Mouse (Mus musculus) urinary bladder, postnatal 36 days (tissue): ENCODE results near the gene Cdh24.

ENCODE experiments used
- DNase-seq, 2 experiments: peaks; one replicate each; pipeline ENCODE4 v3.0.0; 2022; ENCODE audit warnings: low spot score in 2 of 2, mixed read lengths in 1 of 2

The Cdh24 gene

DNA sequence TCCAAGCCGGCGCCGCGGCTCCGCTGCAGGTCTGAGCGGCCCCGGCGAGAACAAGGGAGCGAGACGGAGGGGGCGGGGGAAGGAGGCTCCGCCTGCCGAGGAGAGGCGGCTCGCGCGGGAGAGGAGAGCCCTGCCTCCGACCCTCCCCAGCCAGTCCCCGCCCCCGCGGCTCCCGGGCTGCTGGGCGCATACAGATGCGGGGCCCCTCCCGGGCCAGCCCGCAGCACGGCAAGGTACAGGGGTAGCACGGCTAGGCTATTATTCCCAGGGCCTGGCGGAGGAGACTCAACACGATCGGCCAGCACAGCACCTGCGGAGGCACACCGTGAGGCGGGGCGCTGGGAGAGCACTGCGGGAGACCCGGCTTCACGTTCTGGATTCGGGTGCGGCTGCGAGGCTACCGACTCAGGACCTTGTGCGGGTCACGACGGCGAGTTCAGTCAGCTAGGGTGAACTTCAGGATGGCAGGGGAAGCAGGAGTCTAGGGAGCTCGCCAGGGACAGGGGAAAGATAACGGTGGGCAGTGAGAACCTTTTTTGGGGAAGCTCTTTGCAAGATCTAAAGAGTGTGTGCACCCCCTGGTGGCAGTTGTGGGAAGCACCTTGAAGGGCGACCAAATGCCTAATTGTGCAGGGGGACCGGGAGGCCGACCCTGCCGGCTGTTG is at the start of gene Cdh24:
TSS of gene Cdh24 (minus strand) at position 60 of the 665 bp plus-strand sequence.
- DNase-seq, result peak; percentile 85 to 89

DNA sequence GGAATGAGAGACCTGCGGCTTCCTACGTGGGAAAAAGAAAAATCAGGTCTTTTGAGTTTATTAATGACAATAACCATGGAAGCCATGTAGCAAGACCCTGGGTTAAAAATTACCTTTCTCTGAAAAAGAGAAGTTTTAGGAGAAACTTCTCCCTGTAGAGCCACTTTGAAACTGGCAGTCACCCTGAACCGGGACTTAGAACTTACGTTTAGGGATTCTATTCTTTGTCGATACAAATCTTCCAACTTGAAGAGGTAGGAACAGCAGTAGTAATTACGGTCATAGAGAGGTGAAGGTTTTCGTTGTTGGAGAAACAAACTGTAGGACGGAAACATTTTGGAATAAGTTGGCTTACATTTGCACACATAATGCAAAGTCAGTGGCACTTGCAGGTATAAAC is 46.1 kb upstream of the Cdh24 start:
- no peak for DNase-seq

DNA sequence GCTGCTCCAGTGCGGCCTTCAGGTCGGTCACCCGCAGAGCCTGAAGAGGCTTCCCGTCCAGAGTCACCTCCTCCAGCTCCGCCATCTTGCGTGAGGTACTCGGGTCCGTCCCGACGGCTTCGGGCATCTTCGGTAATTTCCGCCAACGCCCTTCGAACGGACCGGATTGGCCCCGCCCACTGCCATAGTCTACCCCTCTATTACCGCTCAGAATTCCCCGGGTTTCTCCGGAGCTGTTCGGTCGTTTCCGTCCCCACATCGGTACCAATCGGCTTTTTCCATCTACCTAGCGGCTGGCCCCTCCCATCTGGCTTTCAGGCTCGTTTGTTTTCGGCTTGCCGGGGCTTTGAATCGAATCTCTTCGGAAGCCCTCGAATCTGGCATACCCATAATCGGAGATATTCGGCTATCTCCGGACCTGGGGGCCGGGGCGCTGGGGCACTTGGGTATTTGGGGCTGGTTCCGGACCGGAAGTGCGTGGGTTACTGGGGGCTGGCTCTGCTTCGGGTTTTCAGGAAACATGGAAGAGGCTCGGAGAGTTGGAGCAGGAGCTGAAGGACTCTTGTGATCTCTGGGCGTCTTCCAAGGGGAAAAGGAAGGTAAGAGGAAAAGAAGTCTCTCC is 45.5 kb upstream of the Cdh24 start, which contains the start of gene Acin1:
TSS of gene Acin1 (minus strand) at position 410 of the 622 bp plus-strand sequence.
- peak; percentile 100 for DNase-seq

DNA sequence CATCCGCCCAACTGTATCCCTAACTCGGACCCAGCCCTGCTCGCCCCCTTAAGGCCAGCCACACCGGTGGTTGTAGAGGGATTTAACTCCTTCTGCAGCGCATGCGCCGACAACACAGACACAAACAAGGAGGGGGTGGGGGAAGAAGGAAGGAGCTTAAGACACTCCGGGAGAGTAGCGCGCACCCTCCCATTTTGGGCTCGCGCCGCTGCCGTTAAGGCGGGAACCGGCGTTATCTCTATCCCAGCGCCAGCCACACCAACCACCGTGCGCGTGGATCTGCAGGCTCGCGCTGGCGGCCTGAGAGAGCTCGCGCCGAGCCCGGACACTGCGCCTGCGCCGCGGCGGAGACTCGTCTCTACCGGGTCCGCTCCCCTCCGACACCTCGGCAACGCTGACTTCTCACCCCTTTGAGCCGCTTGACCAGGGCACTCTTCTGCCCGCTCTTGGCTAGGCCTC is 44.9 kb upstream of the Cdh24 start, which contains the start of gene 1700123O20Rik:
TSS of gene 1700123O20Rik (plus strand) at position 154 of the 459 bp plus-strand sequence.
- DNase-seq, result no peak

DNA sequence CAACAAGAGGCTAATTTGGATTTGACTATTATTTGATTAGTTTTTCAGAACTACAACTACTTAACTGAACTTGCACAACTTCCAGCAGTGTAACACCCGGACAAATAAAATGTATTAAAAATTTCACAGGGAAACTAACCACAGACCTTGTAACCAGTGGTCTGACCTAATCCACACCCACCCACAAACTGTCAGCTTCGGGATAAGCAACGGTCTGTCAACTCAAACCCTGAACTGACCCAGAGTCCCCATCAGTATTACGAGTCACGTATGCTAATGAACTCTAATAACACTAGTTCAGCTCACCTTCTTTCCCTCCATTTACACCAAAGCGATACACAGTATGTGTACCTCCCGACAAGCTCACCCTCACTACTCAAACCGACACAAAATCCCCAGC is 44.3 kb upstream of the Cdh24 start:
- no peak for DNase-seq

DNA sequence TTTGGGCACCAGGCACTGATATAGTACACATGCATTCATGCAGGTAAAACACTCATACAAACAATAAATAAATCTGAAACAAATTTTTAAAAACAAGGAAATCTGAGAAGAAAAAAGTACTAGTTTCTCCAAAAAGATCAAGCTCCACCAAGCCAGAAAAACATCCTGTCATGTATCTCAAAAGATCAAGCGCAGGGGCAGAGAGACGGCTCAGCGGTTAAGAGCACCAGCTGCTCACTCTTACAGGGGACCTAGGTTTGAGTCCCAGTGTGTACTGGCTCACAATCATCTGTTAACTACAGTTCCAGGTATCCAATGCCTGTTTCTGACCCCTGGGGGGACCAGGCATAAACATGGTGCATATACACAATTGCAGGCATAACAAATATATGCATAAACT is 41.2 kb upstream of the Cdh24 start:
- DNase-seq, result no peak

DNA sequence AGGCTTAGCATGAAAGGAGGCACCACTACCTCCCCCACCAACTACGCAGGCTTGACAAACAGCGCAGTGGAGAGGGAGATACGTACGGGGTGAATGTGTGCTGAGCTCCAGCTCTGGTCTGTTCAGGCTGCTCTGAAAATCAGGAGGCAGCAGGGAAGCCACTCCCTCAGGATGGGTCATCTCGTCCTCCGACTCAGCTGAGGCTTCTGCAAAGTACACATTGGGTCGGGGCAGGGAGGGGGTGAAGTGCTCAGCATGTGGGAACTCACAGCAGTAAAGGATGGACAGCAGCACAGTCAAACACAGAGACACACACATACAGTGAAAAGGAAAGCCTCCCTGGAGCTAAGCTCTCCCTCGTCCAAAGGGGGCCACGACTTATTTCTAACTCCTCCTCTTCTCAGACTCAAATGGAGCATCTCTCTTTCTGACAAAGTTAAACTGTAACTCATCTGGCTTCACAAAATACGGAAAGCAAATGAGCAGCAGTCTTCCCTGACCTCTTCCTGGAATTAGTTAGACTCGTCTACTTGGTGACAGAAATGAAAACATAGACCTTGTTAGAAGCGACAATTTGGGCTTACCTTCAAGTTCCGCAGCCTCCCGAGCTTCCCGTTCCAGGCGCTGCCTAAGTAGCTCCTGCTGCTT is 37.6 kb upstream of the Cdh24 start:
- no peak for DNase-seq

DNA sequence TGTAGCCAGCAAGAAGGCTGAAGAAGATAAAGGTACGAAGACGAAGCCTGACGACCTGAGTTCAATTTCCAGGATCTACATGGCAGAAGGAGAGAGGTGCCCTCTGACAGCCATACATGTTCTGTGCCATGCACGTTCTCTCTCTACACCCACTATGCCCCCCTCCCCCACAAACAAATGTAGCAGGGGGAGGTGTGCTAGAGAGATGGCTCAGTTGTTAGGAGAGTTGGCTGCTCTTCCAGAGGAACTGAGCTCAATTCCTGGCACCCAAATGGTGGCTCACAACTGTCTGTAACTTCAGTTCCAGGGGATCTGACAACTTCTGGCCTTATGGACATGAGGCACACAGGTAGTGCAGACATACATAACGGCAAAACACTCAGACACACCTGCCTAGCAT is 35.1 kb upstream of the Cdh24 start:
- no peak for DNase-seq

DNA sequence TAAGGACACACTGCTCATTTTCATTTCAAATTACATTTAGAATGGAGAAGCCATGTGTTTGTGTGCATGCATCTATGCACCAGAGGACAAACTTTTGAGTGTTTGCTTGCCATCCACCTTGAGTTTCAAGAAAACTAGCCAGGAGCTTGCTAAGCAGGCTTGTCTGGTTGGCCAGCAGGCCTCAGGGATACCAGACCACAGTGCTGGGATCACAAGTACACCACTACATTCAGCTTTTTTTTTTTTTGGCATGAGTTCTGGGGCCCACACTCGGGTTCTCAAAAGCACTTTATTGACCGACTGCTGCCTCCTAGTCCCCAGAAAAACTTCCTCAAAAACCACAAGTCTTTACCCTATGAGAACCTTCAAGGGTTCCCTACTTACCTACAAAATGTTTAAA is 33.2 kb upstream of the Cdh24 start:
- peak in 1 of 2 experiments; percentile 37 for DNase-seq

DNA sequence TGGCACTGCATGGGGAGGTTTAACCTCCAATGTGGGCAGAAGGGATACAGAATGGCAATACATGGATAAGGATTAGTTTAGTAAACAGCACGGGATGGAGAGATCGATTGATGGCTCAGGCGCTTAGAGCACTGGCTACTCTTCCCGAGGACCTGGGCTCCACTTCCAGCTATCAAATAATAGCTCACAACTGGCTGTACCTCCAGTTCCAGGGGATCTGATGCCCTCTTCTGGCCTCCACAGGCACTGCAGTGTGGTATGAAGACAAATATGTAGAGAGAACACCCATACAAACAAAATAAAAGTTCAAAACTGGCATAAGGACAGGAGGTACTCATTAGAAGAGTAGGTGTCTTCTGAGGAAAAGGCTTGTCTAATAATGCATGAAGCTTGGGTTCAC is 28.2 kb upstream of the Cdh24 start:
- peak in 1 of 2 experiments; percentile 26 for DNase-seq

DNA sequence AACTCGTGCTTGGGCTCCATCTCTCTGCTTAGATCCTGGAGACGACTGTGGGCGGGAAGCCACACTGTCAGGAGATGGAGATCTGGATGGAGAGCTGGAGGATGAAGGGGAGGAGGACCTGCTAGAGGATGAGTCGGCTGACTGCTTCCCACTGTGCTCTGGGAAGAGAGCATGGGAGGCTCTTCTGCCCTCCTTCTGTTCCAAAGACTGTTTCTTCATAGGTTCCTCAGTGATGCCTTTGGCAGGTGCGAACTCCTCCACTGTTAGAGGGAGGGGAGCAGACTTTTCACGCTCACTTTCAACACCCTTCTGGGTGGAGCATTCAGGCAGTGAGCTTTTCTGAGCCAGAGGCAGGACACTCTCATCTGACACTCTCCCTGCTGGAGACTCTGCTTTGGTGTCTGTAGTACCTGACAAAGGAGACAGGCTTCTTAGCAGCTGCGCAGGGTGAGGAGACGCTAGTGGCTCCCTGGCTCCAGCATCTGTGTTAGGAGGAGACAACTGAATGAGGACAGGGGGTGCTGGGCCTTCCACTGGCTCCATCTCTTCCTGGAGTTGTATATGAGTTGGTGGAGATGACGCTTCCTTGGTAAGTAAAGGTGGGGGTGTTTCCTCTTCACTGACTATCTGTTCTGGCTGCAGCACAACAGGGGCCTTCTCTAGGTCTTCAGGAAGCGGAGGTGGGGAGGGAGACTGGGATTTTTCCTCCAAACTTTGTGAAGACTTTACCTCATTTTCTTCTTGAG is 23.5 kb upstream of the Cdh24 start:
- no peak for DNase-seq

DNA sequence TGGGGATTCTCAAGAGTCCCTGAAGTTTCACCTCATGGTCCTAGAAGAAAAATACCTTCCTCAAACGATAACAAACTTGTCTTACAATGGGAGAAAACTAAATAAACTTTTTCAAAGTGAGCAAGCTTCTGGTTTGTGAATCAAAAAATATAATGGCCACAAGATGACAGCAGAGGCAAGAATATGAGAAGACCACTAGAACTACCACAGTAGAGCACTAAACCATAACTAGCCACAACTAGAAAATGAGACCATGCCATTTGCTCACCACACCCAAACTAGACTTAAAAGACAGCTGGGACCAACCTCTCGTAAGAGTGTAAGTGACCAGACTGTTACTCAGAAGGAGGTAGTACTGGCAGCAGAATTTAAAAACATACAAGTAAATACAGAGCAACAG is 18.8 kb upstream of the Cdh24 start:
- DNase-seq, result no peak

DNA sequence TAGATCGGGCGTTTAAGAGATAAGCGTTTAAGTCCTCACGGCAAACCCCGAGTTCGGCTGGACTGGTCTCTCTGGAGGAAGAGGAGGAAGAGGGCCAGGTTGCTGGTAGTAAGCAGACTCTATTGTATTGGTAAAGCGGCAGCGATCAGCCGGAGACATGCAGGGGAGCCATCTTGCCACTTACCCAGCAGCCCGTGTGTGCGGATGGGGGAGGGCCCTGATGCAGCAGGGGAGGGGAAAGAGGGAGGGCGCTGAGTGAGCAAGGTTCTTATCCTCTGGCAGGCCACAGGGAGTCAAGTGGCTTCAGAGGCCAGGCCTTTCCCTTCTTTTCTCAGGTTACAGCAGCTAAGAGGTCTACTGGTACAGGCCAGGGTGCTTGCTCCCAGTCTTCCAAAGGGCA is 12.3 kb upstream of the Cdh24 start:
- DNase-seq, result peak; percentile 71 to 88

DNA sequence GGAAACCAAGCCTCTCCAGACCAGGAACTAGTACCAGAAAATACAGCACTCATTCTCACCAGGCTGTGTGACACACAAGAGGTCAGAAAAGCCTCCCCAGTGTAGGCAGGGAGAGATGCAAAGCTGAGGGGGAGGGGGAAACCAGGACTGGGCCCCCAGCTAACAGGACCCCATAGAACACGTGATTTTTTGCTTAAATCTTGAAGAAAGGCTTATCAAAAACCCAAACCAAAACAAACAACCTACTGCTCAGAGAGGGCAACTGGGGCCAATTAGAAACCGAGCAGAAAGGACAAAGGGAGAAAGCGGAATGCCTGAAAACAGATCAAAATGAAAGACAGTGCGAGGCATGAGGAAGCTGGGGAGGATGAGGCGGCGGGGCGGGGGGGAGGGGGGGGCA is 11.6 kb upstream of the Cdh24 start:
- no peak for DNase-seq

DNA sequence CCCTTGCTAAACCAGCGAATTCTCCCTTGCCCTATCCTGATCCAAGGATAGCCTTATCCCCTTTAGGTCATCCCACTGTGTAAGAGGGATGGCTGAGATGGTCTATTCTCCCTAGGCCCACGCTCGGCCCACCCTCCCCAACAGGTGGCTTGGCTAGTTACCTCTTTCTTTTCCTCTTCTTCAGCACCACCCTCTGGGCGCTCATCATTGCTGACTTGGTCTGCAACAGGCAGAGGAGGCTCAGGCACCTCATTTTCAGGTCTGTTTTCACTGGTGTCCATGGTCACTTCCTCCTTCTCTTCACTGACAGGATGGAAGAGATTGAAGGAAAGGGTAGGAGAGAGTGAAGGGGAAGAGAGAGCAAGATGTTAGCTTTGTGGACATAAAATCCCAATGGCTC is 10.4 kb upstream of the Cdh24 start:
- DNase-seq, result no peak

DNA sequence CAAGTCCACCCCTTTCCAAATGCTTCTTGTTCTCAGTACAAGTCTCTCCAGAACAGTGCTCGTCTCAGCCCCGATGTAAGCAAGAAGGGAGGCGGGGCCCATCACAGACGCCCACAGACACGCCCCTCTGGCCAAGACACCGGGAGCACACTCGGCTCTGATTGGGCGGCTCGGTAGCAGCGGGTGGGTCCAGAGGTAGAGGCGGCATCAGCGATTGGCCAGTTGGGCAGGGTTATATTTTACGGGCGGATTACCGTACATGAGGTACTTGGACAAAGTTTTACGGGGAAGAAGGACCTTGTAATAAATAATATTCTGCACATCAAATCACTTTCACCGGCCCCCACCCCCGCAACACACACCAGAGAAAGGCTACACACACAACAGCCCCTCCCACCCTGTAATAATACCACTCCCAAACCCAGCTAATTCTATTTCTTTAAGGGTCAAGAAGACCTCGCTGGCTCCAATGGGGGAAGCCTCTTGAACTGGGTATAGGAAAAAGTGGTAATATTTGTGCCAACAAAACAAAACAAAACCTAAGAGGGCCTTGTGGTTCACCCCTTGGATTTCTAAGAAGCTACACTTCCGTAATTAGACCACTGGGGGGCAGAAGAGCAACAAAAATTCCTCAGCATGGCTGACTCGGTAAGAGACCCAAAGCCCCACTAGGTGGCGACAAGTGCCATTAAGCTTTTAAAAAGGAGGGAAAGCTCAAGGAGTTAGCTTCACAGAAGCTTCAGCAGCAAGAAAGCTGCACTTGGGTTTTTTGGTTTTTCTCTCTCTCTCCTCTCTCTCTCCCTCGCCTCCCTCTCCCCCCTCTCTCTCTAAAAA is 9.7 kb upstream of the Cdh24 start:
- peak; percentile 70 to 80 for DNase-seq

DNA sequence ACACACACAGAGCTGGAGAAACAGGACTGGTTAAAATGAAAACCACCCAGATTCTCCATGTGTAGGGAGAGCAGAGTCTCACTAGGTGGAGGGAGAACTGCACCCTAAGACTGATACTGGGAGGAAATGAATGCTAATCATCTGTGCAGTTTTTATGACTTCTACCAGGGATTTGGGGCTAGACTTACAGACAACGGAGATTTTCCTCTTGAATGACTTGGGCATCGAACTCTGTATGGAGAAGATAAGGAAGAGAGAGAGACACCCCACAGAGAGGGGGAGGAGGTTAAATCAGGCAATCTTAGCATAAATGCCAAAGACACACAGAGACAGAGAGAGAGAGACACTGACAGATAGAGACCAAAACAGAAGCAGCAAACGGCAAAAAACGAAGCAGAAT is 6.7 kb upstream of the Cdh24 start:
- DNase-seq, result no peak

DNA sequence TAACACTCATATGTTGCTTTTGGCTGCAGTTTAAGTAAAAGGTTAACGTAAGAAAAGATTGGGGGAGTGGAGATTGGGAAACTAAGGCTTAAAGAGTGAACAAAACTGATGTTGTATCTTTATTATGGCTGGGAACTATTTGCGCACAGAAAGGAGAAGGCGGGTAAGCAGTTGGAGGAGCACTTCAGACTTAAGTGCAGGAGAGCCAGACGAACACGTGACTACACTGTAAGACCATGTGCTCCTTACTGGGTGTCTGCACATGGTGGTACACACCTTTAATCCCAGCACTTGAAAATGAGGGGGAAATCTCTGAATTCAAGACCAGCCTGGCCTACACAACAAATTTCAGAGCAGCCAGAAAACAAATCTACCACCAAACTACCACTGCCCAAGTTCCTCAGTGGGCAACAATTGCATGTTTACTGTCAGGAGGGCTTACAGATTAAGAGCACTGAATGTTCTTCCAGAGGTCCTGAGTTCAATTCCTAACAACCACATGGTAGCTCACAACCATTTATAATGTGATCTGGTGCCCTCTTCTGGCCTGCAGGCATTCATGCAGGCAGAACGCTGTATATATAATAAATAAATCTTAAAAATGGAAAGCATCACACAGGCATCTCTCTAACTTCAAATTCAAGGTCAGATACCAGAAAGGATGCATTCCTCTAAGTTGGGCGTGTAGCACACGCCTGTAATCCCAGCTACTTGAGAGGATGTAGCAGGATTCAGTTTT is 5.9 kb upstream of the Cdh24 start:
- no peak for DNase-seq

DNA sequence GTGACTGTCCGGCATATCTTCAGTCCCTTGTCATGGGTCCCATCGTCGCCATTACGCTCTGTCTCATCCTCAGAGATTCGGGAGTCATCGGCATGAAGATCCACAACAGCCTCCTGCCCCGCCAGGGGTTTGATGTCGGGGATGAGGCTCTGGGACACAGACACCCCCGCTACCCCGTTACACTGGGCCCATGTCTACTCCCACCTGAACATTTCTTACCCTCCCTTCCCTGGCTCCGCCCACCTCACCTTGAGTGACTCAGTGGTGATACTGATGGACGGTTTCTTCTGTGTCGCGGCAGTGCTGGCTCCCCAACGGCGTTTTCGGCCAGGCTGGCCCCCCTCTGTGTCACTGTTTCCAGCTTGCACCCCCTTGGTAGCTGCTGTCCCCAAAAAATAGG is 5.3 kb upstream of the Cdh24 start:
- no peak for DNase-seq

DNA sequence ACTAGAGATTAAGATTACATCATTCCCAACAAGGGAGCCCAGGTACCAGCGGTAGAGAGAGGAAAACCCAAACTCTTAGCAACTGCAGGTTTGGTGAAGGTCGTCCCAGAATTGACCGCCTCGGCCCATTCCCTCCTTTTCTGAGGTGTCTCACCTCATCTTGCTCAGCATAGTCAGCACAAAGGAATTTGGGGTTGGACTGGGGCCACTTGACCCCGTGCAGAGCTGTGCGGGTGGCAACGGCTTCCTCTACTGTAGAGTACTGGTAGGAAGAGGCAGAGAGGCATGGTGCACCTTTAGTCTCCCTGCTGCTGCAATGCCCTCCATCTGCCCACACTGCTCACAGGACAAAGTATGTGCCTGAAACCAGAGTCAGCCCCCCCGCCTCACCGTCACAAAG is 3.1 kb upstream of the Cdh24 start:
- DNase-seq, result no peak

DNA sequence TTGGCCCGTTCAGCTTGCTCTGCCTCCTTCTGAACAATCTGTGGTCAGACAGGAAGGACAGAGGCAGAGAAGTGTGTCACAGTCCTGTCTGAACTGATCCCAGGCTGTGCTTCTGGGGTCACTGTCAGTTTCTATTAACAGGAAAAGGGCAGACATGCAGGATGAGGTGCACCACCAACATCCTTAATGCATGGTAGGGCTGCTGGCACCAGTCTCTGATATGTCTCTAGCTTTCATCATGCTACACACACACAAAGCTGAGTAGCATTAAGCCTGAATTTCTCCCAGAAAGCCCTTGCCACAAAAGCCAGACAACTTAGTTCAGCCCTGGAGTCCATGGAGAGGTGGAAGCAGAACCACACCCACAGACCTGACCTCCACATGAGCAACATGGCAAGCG is 1.8 kb upstream of the Cdh24 start:
- no peak for DNase-seq
